Mouse (Mus musculus) embryonic facial prominence, embryonic 13.5 days (tissue): Measurements from ENCODE around the gene Hist2h2ab. TPM values are rescaled to one million over a fixed set of nuclear protein-coding genes. Genes with fewer than 3 reads are reported as not detected.
"Not testable (repeated sequence)": the region's sequence is repeated elsewhere in the genome, so short reads cannot be mapped to it uniquely, and the experiment has no call there.

Experiments
- ATAC-seq: fragments of 200-750 bp; cut with Nextera tagmentation; 2 replicates; pipeline ENCODE4 v1.8.0; 2017; ENCODE audit warnings: low read depth; ENCODE audit not compliant: insufficient number of reproducible peaks, insufficient read depth, low FRiP score, low TSS enrichment
- H3K27ac ChIP-seq: fragments of 300-500 bp; sonication (generic); 2 replicates; pipeline ENCODE4 v1.5.1; 2015; ENCODE audit warnings: moderate library complexity, mild to moderate bottlenecking, inconsistent platforms
- H3K27me3 ChIP-seq: fragments of 300-500 bp; sonication (generic); 2 replicates; pipeline ENCODE4 v1.6.1; 2015; ENCODE audit warnings: mild to moderate bottlenecking, inconsistent platforms
- H3K36me3 ChIP-seq: fragments of 300-500 bp; sonication (generic); 2 replicates; pipeline ENCODE4 v1.6.1; 2015; ENCODE audit warnings: mild to moderate bottlenecking, inconsistent platforms
- H3K4me1 ChIP-seq: fragments of 300-500 bp; sonication (generic); 2 replicates; pipeline ENCODE4 v1.6.1; 2015; ENCODE audit warnings: inconsistent platforms
- H3K4me2 ChIP-seq: fragments of 300-500 bp; sonication (generic); 2 replicates; pipeline ENCODE4 v1.6.1; 2015; ENCODE audit warnings: moderate library complexity, mild to moderate bottlenecking, inconsistent platforms
- H3K4me3 ChIP-seq: fragments of 300-500 bp; sonication (generic); 2 replicates; pipeline ENCODE4 v1.5.1; 2015; ENCODE audit warnings: mild to moderate bottlenecking, inconsistent platforms
- H3K9ac ChIP-seq: fragments of 300-500 bp; sonication (generic); 2 replicates; pipeline ENCODE4 v1.6.1; 2015; ENCODE audit warnings: mild to moderate bottlenecking, inconsistent platforms
- H3K9me3 ChIP-seq: fragments of 300-500 bp; sonication (generic); 2 replicates; pipeline ENCODE4 v1.6.1; 2016; ENCODE audit warnings: inconsistent platforms
- WGBS: fragments of 180-500 bp; shearing (Covaris S2); methylation state at CpG from one replicate; pipeline ENCODE4 v1.1.7; 2015; ENCODE audit warnings: mixed read lengths; 5-methylcytosine and 5-hydroxymethylcytosine counted together
- polyA plus RNA-seq: library from polyadenylated mRNA; unstranded; fragments of >200 nt; fragmentation: Nextera tagmentation; extraction: Ambion mirVana; gene quantifications from 2 replicates; pipeline ENCODE4 v1.2.1, GENCODE M21; 2015

Hist2h2ab gene
- polyA plus RNA-seq, 1 experiment from 2014 or later: 1.7 TPM

DNA sequence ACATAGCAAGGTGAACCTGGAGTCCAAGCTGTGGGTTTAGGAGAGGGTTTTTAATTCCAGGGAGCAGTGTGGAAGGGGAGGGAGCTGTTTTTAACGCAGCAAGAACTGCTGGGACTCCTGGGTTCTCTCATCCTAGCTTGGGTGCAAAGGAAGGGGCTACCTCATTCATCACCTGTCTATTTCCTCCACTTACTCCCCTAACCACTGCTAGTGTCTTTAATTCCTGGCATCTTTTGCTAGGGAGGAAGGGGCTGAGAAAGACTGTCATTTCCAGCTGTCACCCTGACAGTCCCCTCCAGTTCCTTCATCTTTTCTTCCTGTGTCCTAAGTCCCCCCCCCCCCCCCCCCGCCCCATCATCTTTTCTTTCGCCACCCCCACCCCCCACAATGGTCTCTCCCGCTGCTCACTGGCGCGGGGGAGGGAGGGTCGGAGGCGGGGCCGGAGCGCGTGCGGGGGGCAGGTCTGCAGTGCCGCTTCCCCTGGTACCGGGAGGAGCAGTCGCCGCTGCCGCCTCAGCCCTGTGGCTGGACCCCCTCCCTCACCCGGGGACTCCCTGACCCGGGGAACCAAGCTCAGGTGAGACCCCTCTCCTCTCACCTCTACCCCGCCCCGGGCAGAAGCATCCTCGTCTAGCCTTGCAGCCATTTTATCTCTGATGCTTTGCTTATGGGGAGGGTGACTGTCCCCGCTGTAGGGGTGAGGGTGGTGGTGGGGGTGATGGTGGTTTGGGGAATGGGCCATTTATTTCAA, 38.8 kb upstream of the Hist2h2ab start, which contains the start of gene Sv2a:
Gene Sv2a, plus strand, starts transcription at position 425 of the 751 bp plus-strand sequence.
- H3K9ac ChIP-seq: peak within 1 kb of the TSS; percentile 79
- no peaks in the 10 kb centered on the region for H3K27me3 ChIP-seq
- H3K9me3 ChIP-seq: no peaks in the 10 kb centered on the region
- H3K4me3 ChIP-seq: peak within 1 kb of the TSS; percentile 62
- under 1% methylated on average over 17 of the region's 23 CpGs for WGBS
- H3K4me1 ChIP-seq: peaks cover 28% of the 10 kb centered on the region
- peak within 1 kb of the TSS; percentile 34; the same call in 1 of the 2 replicates for H3K27ac ChIP-seq
- H3K36me3 ChIP-seq: peaks cover 37% of the 10 kb centered on the region
- 0 out of 2 replicates have a peak, but pooled peaks have one; percentile 33 for ATAC-seq
- peak within 1 kb of the TSS; percentile 81 for H3K4me2 ChIP-seq

DNA sequence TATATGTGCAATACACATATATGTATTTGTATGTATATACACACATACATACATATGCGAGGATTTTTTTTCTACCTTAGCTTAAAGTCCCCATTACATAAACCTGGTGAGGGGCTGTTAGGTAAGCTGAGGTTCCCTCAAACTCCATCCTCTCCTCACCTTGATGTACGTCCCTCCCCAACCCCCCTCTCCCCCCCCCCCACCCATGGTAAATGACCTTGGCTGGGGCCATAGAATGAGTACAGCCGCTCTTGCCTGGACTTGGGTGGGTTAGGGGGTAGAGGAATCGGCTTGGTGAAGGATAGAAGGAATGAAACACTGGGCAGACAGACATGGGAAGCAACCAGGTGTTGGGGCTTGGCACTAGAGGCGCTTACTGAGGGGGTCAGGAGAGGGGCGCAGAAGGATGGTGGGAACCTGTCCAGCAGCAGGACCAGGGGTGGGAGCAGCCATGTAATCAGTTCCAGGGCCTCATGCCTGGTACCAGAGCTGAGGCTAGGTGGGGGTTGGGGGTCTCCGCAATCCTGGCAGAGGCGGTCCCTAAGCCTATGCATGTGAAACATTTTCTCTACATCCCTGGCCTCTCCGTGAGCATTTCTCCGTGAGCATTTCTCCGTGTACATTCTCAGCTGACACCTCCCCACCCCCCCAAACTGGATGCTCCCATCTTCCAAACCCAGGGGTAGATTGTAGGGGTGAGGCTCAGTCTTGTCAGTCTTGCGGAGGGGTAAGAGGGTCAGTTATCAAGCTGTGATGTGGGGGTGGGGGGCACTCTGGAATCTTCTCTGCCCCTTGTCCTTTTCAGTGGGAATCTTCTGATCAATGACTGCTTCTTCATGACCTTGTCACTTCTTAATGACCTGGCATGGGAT, 37.9 kb upstream of the Hist2h2ab start:
- ATAC-seq: peak; percentile 61; the same call in 1 of the 2 replicates
- H3K9ac ChIP-seq: peak overlapping the region; percentile 58
- WGBS: 19% methylated on average over 12 of the region's 12 CpGs
- no peaks in the 10 kb centered on the region for H3K9me3 ChIP-seq
- peak overlapping the region; percentile 62 for H3K4me3 ChIP-seq
- H3K27me3 ChIP-seq: no peaks in the 10 kb centered on the region
- H3K36me3 ChIP-seq: peaks cover 28% of the 10 kb centered on the region
- H3K4me1 ChIP-seq: peaks cover 28% of the 10 kb centered on the region
- H3K27ac ChIP-seq: peak overlapping the region; percentile 34; the same call in 1 of the 2 replicates
- peak overlapping the region; percentile 81 for H3K4me2 ChIP-seq

DNA sequence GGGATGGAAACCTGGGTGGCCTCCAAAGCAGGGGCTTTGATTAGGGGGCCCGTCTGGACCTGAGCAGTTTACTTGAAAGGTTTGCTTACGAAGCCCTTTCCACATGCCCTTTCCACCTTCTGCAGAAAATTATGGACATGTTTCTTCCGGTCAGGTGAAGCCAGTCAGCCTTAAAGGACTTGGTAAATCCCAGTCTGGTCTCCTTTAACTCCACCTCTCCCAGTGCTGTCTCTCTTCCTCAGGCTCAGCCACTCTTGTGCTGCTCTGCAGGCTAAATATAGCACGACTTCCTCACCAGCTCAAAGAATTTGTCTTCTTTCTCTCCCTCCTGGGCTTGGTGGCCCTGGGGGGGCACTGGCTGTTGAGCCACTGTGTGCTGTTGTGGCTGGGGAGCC, 37.3 kb upstream of the Hist2h2ab start:
- no peaks in the 10 kb centered on the region for H3K27me3 ChIP-seq
- peak overlapping the region; percentile 81 for H3K4me2 ChIP-seq
- peak overlapping the region; percentile 58 for H3K9ac ChIP-seq
- H3K4me3 ChIP-seq: peak overlapping the region; percentile 62
- 0 out of 2 replicates have a peak overlapping the region, but pooled peaks have one; percentile 5 for H3K27ac ChIP-seq
- H3K36me3 ChIP-seq: peaks cover 28% of the 10 kb centered on the region
- no peak for ATAC-seq
- peaks cover 28% of the 10 kb centered on the region for H3K4me1 ChIP-seq
- WGBS: 20% methylated on average over 4 of the region's 4 CpGs
- no peaks in the 10 kb centered on the region for H3K9me3 ChIP-seq

DNA sequence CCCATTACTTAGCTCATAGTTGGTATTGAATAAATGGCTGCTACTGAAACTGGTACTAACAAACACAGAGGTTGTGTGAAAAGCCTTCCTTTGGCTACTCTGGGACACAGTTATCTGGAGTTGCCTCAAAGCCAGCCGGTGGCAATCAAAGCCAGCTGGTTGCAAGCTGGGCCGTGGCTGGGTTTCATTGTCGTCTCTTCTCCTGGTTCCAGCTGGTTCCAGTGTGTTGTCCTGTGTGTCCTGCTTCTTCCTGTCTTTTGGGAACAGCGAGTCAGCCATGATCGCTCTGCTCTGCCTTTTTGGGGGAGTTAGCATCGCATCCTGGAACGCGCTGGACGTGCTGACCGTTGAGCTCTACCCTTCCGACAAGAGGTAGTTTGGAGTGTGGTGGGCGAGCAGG, 26.7 kb upstream of the Hist2h2ab start:
- Histone ChIP-seq H3K4me1 (peaks cover 16% of the 10 kb centered on the region), H3K4me2 (peak overlapping the region; percentile 12; the same call in 1 of the 2 replicates), H3K9ac (no peak overlapping the region), H3K4me3 (no peak overlapping the region), H3K36me3 (peaks cover 27% of the 10 kb centered on the region), H3K27me3 (no peaks in the 10 kb centered on the region), H3K27ac (0 out of 2 replicates have a peak overlapping the region, but pooled peaks have one; percentile 16), H3K9me3 (no peaks in the 10 kb centered on the region)
- ATAC-seq: no peak
- 41% methylated on average over 12 of the region's 12 CpGs for WGBS

DNA sequence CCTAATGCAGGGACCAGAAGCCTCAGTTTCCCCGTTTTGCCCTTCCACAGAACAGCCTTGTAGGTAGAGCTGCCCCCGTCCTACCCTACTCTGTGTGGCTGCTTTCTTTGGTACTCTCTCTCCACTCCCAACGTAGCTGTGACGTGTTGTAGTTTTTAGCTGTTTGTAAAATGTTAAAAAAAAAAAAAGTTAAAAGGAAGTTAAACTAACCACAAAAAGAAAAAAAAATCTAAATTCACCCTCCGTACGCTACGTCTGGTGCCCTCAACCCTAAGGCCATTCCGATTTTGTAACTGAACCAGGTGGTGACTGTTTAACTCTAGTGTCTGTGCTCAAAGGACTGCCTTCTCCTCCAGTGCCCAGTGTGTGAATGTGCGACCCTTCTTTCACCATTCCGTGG, 24.7 kb upstream of the Hist2h2ab start:
- Histone ChIP-seq H3K36me3 (peaks cover 17% of the 10 kb centered on the region), H3K4me2 (no peak overlapping the region), H3K27me3 (no peaks in the 10 kb centered on the region), H3K4me3 (no peak overlapping the region), H3K9me3 (no peaks in the 10 kb centered on the region), H3K27ac (no peak overlapping the region), H3K9ac (no peak overlapping the region), H3K4me1 (peaks cover 19% of the 10 kb centered on the region)
- no peak for ATAC-seq
- WGBS: 75% methylated on average over 10 of the region's 10 CpGs

DNA sequence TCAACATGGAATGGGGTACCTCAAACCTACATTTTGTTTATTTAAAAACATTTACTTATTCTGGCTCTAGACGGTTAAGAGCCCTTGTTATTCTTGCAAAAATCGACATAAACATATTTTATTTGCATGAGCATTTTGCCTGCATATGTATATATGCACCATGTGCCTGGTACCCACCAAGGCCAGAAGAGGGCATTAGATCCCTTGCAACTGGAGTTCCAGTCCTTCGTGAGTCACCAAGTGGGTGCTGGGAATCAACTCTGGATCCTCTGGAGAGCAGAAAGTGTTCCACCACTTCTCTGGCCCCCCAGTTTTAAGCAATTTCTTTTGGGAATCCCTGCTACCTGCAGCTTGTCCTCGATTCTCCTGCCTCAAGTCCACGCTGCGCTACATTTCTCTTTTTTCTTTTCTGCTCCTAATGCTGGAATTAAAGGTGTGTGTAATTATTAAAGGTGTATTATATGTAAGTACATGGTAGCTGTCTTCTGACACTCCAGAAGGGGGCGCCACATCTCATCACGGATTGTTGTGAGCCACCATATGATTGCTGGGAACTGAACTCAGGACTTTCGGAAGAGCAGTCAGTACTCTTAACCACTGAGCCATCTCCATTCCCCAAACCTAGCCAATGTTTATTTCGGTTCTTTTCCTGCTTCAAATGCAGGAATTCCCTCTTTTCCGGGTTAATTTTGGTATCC, 23.9 kb upstream of the Hist2h2ab start:
- H3K27me3 ChIP-seq: no peaks in the 10 kb centered on the region
- no peak overlapping the region for H3K4me3 ChIP-seq
- no peak for ATAC-seq
- H3K9me3 ChIP-seq: no peaks in the 10 kb centered on the region
- H3K4me2 ChIP-seq: peak overlapping the region; percentile 96; the same call in 1 of the 2 replicates
- H3K9ac ChIP-seq: no peak overlapping the region
- H3K36me3 ChIP-seq: peaks cover 9% of the 10 kb centered on the region; the same call in 1 of the 2 replicates
- WGBS: 90% methylated on average over 11 of the region's 11 CpGs
- peaks cover 19% of the 10 kb centered on the region for H3K4me1 ChIP-seq
- no peak overlapping the region for H3K27ac ChIP-seq

DNA sequence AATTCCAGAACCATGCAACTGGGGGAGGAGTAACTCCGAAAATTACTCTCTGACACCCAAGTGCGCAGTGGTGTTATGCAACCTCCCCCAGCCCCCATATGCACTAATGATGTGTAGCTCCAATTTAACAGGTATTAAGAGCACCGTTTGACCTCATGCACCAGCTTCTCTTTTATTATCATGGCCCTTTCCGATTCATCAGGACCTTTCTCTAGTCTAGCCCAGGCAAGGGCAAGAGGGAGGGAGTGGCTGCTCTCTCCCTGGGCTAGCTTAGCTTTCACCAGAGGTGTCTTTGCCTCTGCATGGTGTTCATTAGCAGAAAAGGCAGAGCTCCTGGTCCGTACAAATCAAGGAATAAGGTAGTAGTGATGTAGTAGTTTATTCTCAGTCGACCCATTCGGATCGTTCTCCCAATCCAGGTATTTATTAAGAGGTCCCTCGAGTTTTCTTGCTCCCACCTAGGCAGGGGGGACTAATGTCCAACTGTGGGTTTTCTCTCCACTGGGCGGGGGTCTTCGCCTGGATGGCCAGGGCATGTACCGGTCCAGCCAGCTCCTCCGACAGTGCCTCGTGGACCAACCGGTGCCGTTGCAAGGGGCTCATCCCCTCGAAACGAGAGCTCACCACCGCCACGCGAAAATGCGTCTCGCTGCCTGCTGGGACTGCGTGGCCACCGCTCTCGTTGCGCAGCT, 23.1 kb upstream of the Hist2h2ab start:
- Histone ChIP-seq H3K27me3 (no peaks in the 10 kb centered on the region), H3K27ac (peak overlapping the region; percentile 96), H3K4me3 (peak overlapping the region; percentile 63), H3K4me2 (peak overlapping the region; percentile 96), H3K9me3 (no peaks in the 10 kb centered on the region), H3K4me1 (peaks cover 19% of the 10 kb centered on the region), H3K36me3 (peaks cover 9% of the 10 kb centered on the region; the same call in 1 of the 2 replicates), H3K9ac (peak overlapping the region; percentile 88)
- 17% methylated on average over 27 of the region's 27 CpGs for WGBS
- ATAC-seq: no peak; the same call in 1 of the 2 replicates

DNA sequence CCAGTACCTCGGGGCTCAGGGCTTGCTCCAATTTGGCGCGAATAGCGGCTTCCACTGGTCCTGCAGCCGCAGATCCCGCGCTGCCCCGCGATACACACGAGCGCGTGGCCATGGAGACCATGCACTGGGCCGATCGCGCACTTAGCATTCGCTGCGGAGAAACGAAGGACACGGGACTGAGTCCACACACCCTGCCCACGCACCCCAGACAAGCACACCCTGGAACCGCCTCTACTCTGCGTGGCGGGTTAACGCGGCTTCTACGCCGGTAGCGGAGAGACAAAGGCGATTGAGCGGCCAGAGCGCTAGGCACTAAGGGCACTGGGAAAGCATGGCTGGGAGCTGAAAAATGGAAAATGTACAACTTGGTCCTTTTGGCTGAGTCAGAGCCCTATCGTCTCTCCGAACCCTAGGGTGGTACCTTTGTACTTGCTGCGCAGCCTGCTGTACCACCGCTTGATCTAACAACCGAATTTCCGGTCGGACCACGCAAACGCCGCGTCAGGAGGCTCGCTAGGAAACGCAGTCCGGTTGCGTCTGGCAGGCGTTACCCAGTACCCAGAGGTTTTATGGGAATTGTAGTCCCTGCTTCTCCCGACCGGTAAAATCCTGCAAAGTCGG, 22.4 kb upstream of the Hist2h2ab start:
- Histone ChIP-seq H3K9me3 (no peaks in the 10 kb centered on the region), H3K4me2 (peak overlapping the region; percentile 96), H3K4me3 (peak overlapping the region; percentile 63), H3K27me3 (no peaks in the 10 kb centered on the region), H3K36me3 (peaks cover 9% of the 10 kb centered on the region; the same call in 1 of the 2 replicates), H3K4me1 (peaks cover 19% of the 10 kb centered on the region), H3K27ac (peak overlapping the region; percentile 96), H3K9ac (peak overlapping the region; percentile 88)
- peak; percentile 89 for ATAC-seq
- under 1% methylated on average over 50 of the region's 50 CpGs for WGBS

DNA sequence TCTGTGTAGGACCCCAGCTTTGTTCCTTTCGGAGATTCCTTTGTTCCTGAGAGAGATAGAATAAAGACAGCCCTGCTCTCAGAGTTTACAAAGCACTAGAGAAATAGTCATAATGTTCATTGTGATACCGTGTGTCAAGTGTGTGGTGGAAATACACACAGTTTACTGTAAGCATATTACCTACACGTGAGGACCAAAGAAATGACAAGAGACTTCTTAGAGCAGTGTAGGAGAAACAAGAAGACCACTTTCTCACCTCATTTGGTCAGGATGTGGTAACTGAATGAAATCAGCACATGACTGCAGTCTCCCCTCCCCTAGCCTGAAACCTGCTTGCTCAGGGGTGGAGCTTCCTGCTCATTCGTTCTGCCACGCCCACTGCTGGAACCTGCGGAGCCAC, 21.5 kb upstream of the Hist2h2ab start:
- H3K4me1 ChIP-seq: peaks cover 16% of the 10 kb centered on the region
- H3K27me3 ChIP-seq: no peaks in the 10 kb centered on the region
- H3K9me3 ChIP-seq: no peaks in the 10 kb centered on the region
- H3K27ac ChIP-seq: 0 out of 2 replicates have a peak overlapping the region, but pooled peaks have one; percentile 57
- H3K4me2 ChIP-seq: peak overlapping the region; percentile 96
- WGBS: 3% methylated on average over 6 of the region's 6 CpGs
- H3K9ac ChIP-seq: peak overlapping the region; percentile 59; the same call in 1 of the 2 replicates
- peaks cover 9% of the 10 kb centered on the region; the same call in 1 of the 2 replicates for H3K36me3 ChIP-seq
- H3K4me3 ChIP-seq: peak overlapping the region; percentile 63
- ATAC-seq: no peak

DNA sequence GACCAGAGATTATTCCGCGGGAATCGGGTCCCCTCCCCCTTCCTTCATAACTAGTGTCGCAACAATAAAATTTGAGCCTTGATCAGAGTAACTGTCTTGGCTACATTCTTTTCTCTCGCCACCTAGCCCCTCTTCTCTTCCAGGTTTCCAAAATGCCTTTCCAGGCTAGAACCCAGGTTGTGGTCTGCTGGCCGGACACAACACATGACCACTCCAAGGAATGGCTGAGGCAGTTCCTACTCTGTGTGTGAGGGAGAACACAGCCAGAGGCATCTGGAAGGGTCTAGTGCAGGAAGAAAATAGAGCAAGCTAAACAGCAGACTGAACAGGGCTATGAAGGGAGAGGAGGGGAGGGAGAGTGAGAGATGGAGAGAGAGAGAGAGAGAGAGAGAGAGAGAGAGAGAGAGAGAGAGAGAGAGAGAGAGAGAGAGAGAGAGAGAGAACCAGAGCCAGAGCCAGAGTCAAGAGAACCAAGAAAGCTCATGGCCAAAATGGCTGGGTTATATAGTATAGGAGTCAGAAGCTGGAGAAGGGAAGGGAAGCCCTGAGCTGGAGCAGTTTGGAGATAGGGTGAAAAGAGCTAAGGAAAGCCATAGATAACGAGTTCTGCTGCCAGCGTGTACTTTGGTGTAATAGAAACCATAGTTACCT, 20.9 kb upstream of the Hist2h2ab start:
- 20% methylated on average over 8 of the region's 8 CpGs for WGBS
- not testable (repeated sequence) for H3K27me3 ChIP-seq, H3K4me3 ChIP-seq, H3K36me3 ChIP-seq, ATAC-seq, H3K9ac ChIP-seq, H3K27ac ChIP-seq, H3K9me3 ChIP-seq
- Histone ChIP-seq H3K4me1 (peaks cover 16% of the 10 kb centered on the region), H3K4me2 (peak overlapping the region; percentile 96)
